Mouse (Mus musculus): Measurements from ENCODE around the gene Zfp3.

The Zfp3 gene

DNA sequence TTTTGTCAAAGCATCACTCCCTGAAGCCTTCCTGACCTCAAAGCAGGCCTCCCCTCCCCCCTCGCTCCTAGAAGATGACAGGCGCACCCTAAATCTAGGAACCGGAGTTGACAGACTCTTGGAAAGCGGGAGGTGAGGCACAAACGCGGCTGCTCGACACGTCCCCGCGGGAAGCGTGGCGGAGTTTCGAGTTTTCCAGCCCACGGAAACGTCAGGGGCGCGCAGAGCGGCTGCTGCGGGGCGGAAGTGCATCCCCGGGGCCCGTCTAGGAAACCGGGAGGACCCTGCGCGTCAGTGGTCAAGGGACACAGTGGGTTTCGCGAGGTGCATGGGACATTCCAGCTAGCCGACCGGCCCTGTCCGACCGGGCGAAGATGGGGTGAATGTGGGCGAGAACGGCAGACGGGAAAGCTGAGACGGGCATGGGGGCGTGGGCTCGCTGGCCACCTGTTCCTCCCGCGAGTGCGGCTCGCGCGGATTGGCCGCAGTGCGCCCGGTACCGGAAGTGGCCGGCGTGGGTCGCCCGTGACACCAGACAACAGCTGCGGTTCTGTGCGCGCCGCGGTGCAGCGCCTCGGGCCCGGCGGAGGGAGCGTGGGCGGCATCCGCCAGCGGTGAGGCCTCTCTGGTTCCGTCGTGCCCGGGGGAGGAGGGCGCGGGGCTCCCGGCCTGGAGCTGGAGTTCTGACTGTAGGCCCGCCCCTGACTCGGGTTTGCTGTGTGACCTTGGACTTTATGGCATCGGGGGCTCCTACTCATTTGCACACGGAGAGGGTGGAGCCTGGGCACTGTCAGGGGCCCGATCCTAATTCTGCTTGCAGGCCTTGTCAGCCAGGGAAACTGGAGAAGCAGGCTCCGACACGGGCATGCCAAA, at the start of gene Zfp3:
Zfp3 (plus strand) TSS at position 274 of the 873 bp plus-strand sequence.
- DNase-seq (ENCODE audit: low spot score in 2 of 2), result peak; percentile 84 to 85

DNA sequence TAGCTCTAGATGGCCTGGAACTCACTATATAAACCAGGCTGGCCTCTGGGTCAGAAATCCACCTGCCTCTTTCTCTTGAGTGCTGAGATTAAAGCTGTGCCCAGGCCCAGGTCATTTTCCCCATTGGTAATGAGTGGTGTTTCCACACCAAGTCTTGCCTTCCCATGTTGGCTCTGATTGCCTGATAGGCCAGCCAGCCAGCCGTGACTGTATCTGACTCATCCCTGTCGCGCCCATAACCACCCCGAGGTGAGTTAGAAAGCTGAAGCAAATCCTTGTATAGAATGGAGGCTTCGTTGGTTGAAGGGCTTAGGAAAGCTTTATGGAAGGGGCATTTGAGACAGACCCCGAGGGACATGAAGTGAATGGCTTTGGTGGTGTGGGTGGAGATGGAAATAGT, 48.2 kb upstream of the Zfp3 start:
- no peak for DNase-seq (ENCODE audit: low spot score in 2 of 2)

DNA sequence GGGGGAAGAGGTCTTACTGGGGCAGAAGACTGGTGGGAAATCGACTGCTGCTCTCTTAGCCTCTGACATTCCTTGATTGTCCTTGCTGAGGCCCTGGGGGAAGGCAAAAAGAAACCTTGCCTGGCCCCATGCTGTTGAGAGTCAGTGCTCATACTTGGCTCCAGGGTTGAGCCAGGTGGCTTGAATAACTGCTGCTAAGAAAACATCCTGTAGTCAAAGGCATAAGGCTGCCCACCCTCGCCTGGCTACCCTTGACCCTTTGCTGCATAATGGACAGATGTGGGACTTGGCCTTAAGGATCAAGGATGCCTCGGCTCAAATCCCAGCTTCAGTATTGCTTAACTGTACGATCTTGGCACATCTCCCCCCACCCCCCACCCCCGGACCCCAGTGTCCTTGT, 45.5 kb upstream of the Zfp3 start:
- DNase-seq (ENCODE audit: low spot score in 2 of 2), result no peak

DNA sequence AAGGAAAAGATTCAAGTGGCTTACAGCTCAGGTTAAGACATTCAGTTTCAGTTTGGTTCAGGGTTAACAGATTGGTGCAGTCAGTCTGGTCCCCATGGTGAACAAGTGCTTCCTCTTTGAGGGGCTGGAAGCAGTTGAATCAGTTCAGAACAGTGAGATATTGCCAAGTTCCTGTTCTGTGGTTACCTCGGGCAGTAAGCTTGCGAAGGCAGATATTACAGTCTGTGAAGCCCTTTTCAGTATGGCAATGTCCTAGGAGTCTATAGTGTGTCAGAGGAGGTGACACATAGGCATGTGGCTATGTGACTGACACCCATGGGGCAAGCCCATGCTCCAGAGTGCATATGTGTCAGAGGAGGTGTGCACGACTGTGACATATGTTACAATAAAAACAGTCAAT, 43.4 kb upstream of the Zfp3 start:
- no peak for DNase-seq (ENCODE audit: low spot score in 2 of 2)

DNA sequence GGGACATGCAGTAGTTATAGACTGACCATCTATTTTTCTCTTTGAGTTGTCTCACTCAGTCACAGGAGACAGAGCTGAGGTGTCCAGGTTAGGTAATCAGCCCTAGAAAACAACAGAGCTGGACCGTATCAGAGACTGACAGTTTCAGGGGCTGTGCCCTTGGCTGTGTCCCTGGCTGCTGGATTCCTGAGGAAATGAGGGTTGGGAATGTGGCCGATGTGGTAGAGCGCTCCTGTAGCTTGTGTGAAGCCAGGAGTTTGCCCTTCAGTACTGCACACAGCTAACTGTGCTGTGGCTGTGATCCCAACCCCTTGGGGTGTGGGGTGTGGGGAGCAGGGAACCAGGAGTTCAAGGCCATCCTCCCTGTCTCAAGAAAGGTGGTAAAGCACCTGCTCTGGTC, 42.9 kb upstream of the Zfp3 start:
- DNase-seq (ENCODE audit: low spot score in 2 of 2), result no peak

DNA sequence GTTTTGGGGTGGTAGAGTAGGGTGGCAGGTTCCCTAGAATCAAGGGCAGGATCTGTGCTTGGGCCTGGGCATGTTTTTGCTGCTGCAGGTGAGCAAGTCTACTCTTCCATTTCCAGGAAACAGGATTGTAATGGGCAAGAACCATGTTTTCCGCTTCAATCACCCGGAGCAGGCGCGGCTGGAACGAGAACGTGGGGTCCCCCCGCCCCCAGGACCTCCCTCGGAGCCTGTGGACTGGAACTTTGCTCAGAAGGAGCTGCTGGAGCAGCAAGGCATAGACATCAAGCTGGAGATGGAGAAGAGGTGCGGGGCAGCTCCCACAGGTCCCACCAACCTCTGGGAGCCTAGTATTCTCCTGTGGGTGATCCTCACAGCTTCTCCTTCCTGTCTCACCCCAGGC, 39.3 kb upstream of the Zfp3 start:
- no peak for DNase-seq (ENCODE audit: low spot score in 2 of 2)

DNA sequence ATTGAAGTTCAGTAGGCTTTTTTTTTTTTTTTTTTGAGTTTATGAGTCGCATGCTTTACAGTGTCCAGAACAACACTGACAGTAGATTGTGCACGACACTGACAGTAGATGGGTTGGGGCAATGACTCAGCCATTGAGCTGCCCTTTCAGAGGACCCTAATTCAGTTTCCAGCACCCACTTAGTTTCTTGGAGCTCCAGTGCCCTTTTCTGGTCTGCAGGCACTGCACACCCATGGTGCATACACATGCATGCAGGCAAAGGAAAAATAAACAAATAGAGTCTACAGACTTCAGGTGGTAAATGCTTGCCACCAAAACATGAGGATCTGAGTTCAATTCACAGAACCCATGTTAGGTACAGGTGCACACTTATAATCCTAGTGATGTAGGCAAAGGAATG, 37.4 kb upstream of the Zfp3 start:
- DNase-seq (ENCODE audit: low spot score in 2 of 2), result no peak

DNA sequence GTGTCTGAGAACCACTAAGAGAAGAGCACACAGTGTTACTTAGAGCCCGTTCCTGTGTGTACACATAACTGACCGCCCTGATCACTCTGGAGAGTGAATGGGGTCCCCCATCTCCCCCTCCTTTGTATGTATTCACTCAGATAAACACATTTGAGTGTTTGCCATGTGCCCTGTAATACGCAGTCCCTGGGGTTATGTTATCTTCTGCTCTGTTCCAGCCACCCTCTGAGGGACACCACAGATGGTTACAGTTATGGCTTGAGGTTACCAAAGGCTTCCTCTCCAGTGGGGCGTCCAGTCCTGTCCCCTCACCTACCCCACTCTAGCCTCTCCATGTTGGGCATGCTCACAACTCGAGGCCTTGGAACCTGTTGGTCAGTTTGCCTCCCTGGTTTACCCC, 36.6 kb upstream of the Zfp3 start:
- DNase-seq (ENCODE audit: low spot score in 2 of 2), result no peak

DNA sequence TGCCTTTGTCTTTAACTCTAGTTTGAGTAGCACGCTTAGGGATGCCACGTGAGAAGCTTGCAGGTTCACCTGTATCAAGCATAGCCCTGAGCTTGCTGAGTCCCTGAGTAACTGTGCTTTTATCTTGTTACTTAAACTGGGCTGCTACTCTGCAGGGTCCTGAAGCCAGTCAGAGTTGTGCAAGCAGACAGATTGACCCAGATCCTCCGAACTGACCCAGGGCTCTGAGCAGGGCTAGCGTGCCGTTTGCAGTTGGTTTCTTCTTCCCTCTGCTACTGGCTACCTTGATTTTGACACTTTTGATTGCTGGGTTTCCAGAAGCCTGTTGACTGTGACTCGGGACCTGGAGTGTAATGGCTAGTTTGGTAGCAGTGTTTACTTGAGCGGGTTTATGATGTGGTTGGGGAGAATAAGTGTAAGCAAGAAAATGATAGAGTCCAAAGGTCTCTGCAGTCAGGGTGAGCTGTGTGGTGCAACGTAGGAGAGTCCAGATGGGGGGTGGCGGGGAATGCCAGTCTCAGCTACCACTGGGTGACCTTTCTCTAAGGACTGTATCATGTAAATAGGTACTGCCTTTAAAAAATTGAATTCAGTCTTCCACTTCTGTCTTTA, 33.5 kb upstream of the Zfp3 start:
- no peak for DNase-seq (ENCODE audit: low spot score in 2 of 2)

DNA sequence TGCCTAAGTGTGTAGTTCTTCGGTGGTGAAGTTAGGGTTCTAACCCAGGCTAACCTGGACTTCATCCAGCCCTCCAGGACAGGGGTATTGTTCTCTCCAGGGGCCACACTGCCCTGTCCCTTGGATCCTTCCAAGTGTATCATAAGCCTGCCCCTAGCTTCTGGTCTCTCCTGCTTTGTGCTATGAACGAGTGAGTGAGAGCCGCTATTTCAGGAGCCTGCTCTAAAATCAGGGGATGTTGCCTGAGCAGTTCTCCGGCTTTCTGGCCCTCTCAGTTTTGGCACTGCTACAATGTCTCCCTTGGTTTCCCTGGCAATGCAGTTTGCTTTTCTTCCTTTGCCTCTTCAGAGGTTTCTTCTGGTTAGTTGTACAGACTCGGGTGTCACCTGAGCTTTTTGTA, 32.8 kb upstream of the Zfp3 start:
- DNase-seq (ENCODE audit: low spot score in 2 of 2), result peak; percentile 49 to 66

DNA sequence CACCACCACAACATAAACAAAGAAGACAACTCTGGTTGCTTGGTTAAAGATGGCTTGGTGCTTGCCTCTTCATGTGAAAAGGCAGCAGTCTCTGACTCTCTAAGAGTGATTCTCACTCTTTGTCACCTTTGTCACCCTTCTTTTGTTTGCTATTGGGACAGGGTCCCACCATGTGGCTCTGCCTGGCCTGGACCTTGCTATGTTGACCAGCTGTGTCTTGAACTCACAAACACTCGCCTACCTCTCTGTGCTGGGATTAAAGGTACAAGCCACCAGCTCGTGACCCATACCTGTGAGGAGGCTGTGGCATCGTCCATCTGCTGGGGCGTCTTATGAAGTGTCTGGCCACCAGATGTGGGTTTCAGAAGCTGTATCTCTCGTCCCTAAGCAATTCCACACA, 30.8 kb upstream of the Zfp3 start:
- DNase-seq (ENCODE audit: low spot score in 2 of 2), result no peak

DNA sequence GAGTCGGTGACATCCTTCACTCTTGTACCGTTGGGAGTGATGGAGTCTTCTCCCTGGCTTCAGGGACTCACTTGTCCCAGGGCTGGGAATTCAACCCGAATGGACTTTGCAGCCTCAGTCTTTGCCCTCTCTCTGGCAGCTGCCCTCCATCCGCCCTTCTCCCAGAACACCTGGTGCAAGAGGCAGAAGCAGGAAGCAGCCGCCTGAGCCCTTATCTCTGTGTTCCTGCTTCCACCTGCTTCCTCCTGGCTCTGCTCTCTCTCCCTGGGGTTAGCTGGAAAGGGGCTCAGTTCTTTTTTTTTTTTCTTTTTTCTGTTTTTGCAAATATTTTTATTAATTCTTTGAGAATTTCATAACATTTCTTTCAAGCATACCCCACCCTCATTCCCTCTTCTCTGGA, 26.3 kb upstream of the Zfp3 start:
- no peak for DNase-seq (ENCODE audit: low spot score in 2 of 2)

DNA sequence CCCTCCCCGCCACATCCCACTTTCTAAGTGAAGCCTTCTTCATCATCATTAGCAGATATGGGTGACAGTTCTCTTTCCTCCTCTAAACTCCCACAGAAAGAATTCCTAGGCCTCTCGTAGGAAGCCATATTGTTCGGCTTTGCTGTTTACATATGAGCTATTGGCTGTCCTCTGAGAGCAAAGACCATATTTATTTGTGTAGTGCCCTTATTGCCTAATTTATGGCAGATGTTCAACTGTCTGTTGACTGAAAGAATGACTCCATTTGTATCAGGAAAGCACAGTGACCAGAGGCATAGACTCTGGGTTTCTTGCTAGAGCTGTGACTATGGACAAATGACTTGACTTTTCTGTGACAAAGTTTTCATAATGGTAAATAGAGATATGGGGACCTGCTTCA, 22.4 kb upstream of the Zfp3 start:
- DNase-seq (ENCODE audit: low spot score in 2 of 2), result no peak

DNA sequence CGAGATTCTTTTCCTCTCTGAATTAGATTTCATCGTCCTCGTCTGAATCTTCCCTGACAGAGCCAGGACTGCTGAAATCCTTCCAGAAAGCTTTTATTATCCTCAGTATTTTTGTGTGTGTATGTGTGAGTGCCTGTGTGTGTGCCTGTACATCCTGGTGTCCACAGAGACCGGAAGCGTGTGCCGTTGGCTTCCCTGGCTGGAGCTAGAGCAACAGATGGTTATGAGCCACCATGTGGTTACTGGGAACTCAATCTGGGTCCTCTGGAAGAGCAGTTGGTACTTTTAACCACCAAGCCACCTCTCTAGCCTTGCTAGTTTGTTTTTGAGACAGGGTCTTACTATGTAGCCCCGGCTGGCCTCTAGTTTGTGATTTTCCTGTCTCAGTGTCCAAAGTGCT, 21.9 kb upstream of the Zfp3 start:
- no peak for DNase-seq (ENCODE audit: low spot score in 2 of 2)

DNA sequence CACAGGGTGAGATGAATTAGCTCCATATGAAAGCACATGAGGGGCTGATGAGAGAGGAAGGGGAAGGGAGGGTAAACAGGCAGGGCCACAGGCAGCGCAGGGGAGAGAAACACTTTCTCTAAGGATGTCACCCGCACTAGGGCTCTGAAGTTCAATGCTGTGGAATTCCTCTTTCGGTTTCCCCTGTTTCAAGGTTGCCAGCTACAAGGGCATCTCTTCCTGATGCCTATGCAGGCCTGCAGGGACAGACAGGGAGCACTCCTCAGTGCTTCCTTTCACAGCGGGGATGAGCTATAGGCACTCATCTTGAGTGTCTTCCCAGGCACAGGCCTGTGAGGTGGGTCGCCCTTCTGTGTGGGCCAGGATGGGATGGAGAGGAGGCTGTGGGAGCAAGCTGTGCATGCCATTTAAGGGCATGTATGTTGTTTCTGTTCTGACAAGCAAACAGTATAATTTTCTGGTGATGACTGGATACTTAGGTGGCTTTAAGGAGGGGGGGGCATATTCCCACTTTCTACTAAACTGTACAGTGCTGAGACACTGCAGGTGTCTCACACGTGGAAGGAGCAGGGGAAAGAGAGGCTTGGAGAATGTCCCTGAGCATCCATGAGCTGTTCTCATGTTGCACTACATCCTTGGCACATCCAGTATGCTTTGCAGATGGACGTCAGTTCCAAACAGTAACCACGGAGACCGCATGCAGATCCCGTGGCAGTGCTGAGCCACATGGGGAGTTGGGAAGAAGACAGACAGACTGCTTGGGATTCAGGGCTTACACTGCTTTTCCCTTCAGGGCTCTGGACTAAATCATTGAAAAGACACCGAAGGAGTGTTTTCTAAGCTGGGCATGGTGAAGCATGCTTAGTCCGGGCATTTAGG, 21.2 kb upstream of the Zfp3 start:
- peak in 1 of 2 experiments; percentile 25 for DNase-seq (ENCODE audit: low spot score in 2 of 2)

DNA sequence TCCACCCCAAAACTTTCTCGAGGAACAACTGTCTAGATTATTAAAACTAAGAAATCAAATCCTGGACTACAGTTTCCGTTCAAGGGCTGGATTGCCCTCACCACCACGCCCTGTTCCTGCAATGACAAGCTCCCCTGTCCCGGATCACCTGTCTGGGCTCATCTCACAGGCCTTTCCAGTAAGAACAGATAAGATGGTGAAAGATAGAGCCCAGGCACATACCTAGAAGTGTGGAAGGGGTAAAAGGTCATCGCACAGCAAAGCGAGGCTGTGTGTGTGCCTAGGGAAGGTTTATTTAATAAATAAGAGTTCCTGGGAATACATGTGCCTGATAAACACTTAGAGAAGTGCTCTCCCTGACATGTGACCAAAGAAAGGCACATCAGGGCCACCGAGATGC, 18.4 kb upstream of the Zfp3 start:
- DNase-seq (ENCODE audit: low spot score in 2 of 2), result no peak

DNA sequence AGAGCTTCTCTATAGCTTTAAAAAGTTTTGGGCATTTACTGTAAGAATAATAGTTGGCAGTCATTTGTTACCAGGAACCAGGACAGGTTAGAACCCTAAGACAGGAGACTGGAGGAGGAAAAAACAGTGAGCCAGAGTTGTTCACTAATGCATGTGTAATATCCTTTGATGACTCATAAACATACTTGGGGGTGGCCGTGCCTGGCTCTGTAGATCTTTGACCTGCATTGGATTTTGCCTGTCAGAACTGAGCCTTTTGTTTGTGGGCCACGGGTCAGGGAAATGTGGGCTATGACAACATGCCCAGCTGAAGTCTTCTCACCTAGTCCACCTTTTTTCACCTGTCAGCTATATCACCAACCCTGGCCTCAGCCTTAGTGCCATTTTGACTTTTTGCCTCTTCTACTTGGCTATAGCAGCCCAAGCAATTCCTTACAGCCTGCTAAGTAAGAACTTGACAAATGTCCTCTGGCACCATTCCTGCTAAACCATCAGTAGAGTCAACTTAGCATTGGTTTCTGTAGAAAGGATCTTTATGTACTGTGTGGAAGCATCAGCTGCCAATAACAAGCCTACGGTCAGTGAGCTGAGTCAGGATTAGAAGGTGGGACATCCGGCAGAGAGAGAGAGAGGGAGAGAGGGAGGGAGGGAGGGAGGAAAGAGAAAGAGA, 16.0 kb upstream of the Zfp3 start:
- DNase-seq (ENCODE audit: low spot score in 2 of 2), result no peak

DNA sequence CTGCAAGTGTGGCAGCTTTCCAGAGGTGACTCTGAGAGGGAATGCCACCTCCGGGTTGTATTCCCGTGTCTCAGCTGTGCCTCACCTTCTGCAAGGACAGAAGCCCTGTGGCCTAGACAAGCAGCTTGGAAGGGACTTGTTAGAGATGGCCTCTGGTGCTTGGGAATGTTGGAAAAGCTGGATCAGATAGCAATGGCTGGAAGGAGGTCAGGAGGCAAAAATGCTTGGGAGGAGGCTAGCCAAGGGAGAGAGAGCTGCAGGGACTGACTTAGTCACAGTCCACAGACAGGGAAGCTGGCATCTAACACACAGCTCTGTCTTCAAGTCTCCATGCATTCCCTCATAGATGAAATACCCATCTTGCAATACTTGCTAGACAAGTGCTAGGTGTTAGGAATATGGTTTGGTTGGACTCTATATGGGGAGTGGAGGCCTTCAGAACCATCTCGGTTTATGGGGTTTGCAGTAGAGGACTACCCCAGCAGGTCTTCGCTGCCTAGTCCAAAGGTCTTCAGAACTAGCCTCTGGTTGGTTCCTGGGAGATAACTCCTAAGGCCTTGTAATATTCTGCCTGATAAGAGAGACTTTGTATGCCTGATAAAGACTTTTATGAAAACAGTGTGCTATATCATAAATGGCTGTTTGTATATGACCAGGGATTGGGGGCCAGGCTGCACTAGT, 11.5 kb upstream of the Zfp3 start:
- DNase-seq (ENCODE audit: low spot score in 2 of 2), result no peak

DNA sequence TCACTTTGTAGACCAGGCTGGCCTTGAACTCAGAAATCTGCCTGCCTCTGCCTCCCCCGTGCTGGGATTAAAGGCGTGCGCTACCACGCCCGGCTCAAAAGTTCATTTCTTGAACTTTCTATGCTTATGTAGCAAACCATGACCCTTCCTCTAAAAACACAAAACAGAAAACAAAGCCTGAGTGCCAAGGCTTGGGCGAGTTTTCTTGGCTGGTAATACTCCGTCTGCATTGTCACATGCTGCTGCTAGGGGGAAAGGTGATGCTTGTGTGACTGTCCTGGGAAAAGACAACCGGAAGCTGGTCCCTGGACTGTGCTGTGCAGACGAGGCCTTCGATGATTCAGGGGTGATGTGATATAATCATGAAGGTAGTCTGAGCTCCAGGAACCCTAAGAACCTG, 10.9 kb upstream of the Zfp3 start:
- DNase-seq (ENCODE audit: low spot score in 2 of 2), result no peak

DNA sequence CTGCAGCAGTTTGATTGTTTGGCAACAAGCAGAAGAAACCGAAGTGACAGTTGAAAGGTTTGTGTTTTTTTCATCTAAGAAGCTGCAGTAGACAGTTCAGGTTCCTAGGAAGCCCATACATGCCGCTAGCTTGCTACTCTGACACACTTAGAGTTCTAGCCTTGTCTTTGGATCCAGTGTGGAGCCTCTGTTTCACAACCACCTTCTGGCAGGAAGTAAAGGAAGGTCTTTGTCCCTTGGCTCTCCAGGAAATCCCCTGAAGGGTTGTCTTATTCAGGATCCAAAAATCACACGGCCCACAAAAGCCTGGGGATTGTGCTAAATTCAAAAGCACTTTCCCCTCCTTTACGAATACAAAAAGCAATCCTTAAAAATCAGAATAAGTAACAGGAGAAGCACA, 9.5 kb upstream of the Zfp3 start:
- no peak for DNase-seq (ENCODE audit: low spot score in 2 of 2)

DNA sequence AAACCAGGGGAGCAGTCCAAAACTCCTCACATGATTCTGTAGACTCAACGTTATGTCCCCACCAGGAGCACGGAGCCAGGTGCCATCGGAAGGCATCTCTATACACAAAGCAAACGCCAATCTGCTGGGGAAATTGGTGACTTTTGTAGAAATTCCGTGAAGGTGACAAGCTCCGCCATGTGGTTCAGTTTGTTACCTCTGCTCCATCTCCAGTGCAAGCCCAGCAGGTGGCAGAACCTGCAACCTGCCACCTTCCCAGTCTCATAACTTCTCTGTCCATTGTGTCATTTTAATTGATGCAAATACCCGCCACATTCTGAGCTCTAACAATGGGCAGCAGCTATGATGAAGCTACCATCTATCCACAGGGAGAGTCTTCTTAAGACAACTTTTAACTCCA, 9.1 kb upstream of the Zfp3 start:
- no peak for DNase-seq (ENCODE audit: low spot score in 2 of 2)
